Mouse (Mus musculus) cerebellum, postnatal 14 days (tissue): Measurements from ENCODE around the gene Gm5799.
"Not testable (repeated sequence)": the region's sequence is repeated elsewhere in the genome, so short reads cannot be mapped to it uniquely, and the experiment has no call there.

Experiments
- DNase-seq, 2 experiments: peaks; one replicate each; pipeline ENCODE4 v3.0.0; 2021; ENCODE audit warnings: mixed read lengths in 2 of 2

Gene Gm5799

DNA sequence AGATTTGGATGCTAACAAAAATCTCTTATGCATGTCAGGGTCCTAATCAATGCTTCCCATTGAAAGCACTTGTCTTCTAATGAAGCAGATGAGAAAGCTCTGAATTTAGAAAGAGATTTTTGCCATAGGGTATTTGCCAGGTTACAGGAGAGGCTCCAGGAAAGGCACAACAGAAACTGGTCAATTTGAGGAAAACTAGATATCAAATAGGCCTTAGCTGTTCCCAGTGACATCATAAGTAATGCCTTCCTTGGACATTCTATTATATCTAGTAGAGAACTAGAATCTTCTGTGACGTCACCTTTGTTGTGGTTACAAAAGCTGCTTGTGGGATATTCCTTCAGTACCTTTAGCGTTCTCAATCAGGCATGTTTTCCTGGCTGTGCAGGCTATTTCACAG lies at the start of gene Gm5799:
TSS of gene Gm5799 (plus strand) at position 301 of the 400 bp plus-strand sequence.
- DNase-seq, result not testable (repeated sequence)

DNA sequence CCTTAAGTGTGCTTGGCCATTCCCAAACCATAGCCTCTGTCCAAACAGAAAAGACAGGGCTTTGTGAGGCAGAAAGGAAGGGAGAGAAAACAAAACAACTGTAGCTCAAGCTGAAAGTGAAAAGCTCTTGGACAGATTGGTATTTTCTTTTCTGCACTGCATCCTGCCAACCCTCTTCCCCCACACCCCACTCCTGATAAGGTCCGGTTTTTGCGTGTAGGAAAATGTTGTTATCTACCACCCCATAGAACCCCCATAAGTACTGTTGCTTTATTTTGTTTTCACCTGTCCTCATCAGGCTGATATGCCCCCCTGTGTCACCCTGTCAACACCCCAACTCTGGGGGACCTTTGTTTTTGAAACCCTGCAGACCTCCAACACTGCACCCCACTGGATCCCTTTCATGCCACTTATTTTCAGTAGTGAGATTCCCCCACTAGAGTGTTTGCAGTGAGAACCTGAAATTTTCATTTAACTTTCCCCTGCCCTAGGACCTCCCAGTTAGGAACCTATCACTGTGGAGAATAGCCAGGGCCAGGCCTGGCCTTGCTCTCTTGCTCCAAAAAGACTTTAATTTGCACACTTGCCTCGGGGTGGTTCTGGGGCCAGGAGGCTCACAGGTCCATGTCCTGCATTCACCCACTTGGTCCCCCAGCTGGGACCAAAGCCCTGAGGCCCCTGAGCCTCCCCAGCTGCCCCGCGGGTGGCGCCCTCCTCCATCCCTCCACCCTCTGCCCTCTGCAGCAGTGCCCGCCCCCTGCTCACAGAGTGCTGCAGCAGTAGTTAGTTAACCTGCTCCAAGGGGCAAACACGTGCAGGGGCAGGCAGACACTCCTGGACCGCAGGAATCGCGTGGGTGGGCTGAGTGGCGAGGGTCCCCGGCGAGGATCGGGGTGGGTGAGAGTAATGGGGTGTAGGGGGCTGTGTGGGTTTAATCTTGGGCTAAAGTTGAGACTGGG lies 12.0 kb upstream of the Gm5799 start:
- DNase-seq, result not testable (repeated sequence)

DNA sequence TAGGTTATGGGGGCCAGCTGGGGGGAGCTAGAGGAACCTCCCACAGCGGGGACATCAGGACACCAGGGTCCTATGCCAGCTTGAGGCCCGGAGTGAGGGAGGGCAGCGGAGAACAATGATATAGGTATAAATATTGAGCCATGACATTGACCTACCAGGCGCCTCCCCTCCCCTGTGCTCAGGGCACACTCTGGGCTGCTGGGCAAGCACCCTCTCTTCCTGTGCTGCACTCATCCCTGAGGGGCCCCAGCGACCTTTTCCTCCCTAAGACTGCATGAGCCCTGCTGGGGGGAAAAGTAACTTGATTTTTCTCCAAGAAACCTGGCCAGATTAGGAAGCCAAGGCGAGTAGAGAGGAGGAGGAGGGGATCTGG lies 11.4 kb upstream of the Gm5799 start:
- not testable (repeated sequence) for DNase-seq

GRCm38 (mm10) chr14:43532387-43532786 lies 11.0 kb upstream of the Gm5799 start:
- DNase-seq, result not testable (repeated sequence)

- not testable (repeated sequence) for DNase-seq
Observed at GRCm38 (mm10) chr14:43538144-43538543, 5.2 kb upstream of the Gm5799 start.

DNA sequence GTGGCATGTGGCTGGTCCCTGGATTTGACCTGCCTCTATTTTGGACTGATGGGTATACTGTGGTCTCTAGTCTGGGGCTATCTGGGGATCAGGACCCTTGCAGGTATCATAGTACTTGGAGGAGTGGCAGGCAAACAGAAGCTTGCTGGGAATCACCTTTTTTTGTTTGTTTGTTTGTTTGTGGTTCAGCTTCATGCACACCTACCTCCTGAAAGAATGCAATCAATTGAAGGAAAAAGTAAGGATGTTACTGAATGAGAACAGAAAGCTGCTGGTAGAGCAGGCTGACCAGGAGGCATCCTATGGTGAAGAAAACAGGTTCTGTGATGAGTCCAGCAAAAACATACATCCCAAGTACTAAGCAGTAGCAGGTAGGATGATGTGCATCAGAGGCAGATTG lies 2.9 kb downstream of the Gm5799 start:
- DNase-seq, result not testable (repeated sequence)

DNA sequence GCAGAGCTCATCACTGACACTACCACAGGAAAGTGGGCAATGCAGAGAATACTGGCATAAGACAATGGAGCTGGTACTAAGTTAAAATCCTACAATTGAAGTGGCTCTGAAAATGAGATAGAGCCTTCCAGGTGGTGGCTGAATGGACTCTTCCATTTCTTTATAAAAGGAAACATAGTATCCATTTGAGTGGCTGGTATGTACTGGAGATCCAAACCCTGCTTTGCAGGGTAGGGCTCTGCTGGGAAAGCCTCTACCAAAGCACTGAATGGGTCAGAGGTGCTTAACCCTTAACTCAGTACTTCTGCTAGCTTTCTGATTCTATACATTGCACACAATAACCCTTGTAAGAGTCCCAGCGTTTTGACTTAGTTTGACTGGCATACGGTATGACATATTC lies 8.9 kb downstream of the Gm5799 start:
- not testable (repeated sequence) for DNase-seq

GRCm38 (mm10) chr14:43577969-43578368 lies 34.6 kb downstream of the Gm5799 start:
- not testable (repeated sequence) for DNase-seq

- not testable (repeated sequence) for DNase-seq
Observed at GRCm38 (mm10) chr14:43579046-43579445, 35.7 kb downstream of the Gm5799 start, which contains the start of gene Gm17654. Gm17654 (minus strand) TSS chr14:43579146.
